Mouse (Mus musculus) heart, postnatal 10 days (tissue): ENCODE measurements around the gene Numa1. TPM values are rescaled to one million over a fixed set of nuclear protein-coding genes. Genes with fewer than 3 reads are reported as not detected.
"Not testable (repeated sequence)": the region's sequence is repeated elsewhere in the genome, so short reads cannot be mapped to it uniquely, and the experiment has no call there.

ENCODE experiments used
- DNase-seq, 2 experiments: peaks; one replicate each; pipeline ENCODE4 v3.0.0; 2021
- intact Hi-C: fragments of 180-260 bp; cut with DNase I; formaldehyde crosslinking; loops from one replicate; pipeline ENCODE4 v1.15.1; 2025
- total RNA-seq, 2 experiments: library from RNA; stranded (reverse); gene quantifications; 2 replicates each; pipeline ENCODE4 v1.2.3; 2021

Gene Numa1
- total RNA-seq, 2 experiments from 2014 or later: 97.4 to 113 TPM

DNA sequence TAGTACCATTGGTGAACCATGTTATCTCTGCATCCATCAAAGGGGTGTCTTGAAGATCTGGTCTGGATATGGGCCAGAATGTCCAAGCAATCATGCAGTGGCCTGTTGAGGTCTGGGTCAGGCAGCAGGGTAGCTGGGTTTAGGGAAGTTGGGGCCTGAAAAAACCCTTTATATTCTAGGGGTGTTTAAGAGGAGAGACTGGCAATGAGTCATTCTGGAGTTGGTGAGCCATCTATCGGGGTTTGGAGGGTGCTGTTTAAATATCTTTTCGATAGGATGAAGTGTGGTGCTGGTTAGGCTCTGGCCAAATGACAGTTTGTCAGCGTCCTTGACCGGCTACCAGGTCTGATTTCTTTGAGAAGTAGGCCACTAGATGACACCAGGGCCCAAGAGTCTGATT is 2.0 kb downstream of the Numa1 start:
- intact Hi-C loops: loop anchor here (2.0 kb wide), 1 partner anchor 33 kb away; no protein-coding TSS in a partner anchor
- no peak for DNase-seq

GRCm38 (mm10) chr7:101936996-101937395 is 3.1 kb downstream of the Numa1 start:
- intact Hi-C loops: no loop called here
- DNase-seq: no peak

DNA sequence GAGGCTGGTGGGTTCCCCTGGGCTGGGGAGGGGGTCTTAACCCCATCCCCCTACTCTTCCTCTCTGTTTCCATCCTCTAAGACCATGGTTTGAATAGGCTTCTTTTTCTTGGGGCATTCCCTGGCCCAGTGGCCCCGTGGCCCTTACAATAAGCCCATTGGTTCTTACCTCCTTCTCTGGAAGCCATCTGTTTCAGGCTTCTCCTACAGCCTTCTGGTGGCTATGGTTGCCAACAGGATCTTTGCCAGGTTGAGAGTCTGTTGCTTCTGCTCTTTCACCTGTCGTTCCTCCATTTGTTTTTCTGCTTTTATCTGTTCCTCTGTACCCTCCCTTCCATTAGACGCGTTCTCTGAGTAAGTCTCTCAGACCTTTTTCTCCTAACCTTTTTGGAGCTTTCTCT is 3.7 kb downstream of the Numa1 start:
- DNase-seq: no peak
- intact Hi-C loops: no loop called here

DNA sequence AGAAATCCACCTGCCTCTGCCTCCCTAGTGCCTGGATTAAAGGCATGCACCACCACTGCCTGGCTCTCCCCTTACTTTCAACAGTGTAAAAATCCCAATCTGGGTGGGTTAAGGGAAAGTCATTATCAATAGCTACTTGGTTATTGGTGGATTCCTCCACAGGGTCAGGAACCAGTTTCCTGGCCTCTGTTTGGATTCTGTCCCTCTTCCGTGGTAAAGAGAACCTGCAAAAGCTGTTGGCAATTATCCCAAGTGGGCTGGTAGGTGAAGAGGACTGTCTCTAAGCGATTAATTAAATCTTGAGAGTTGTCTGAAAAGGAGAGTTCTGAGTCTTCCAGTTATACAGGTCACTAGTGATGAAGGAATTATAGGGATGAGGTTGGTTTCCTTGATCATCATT is 4.4 kb downstream of the Numa1 start:
- DNase-seq: no peak
- intact Hi-C loops: no loop called here

GRCm38 (mm10) chr7:101939758-101940157 is 5.8 kb downstream of the Numa1 start:
- intact Hi-C loops: no loop called here
- DNase-seq: no peak

DNA sequence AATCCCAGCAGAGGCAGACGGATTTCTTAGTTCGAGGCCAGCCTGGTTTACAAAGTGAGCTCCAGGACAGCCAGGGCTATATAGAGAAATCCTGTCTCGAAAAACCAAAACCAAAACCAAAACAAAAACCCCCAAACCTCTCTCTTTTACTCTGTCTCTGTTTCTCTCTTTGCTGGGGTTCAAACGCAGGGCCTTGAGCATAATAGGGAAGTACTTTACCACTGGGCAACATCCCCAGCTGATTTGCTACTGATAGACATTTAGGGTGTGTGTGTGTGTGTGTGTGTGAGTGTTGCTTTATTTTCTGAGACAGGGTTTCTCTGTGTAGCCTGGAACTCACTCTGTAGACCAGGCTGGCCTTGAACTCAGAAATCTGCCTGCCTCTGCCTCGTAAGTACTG is 15.1 kb downstream of the Numa1 start:
- intact Hi-C loops, DNase-seq: not testable (repeated sequence)

- intact Hi-C loops: no loop called here
- peak; percentile 29 to 32 for DNase-seq
Observed at GRCm38 (mm10) chr7:101951648-101952047, 17.7 kb downstream of the Numa1 start.

DNA sequence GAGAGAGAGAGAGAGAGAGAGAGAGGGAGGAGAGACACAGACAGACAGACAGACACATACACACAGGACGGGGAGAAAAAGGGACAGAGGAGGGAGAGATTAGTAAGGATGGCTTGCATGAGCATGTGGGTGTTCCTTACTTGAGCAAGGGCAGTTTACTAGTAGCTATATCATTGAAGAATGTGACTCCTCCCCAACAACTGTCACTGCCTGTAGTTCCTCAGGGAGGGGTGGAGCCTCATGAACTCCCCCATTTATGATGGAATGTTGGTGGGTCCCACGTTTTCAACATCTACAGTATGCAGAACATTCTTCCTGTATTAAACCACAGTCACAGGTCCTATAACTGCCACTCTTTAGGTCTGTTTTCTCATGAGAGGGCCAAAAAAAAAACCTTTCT is 18.2 kb downstream of the Numa1 start:
- no peak for DNase-seq
- intact Hi-C loops: no loop called here

GRCm38 (mm10) chr7:101954163-101954562 is 20.3 kb downstream of the Numa1 start:
- intact Hi-C loops: no loop called here
- no peak for DNase-seq

DNA sequence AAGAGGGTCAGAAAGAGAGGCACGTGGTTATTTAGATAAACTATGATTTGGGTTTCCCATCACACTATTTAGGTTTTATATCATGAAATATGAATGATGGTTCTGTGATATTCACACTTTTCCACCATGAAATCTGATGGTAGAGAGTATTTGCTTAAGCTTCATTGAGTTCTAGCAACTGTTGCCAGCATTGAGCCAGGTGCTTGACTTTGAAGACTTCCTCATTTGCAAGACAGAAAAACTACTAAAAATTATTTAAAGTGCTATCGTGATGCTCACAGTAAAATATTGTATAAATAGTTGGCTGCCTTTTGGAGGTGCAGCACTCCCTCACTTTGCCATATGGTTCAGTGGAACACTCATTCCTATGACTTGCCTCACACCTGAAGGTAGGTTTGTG is 21.4 kb downstream of the Numa1 start:
- intact Hi-C loops: no loop called here
- no peak for DNase-seq

GRCm38 (mm10) chr7:101955862-101956261 is 22.0 kb downstream of the Numa1 start:
- no peak for DNase-seq
- intact Hi-C loops: no loop called here

GRCm38 (mm10) chr7:101956481-101956880 is 22.6 kb downstream of the Numa1 start:
- intact Hi-C loops: no loop called here
- no peak for DNase-seq

- intact Hi-C loops: no loop called here
- DNase-seq: no peak
Observed at GRCm38 (mm10) chr7:101956911-101957310, 23.0 kb downstream of the Numa1 start.

DNA sequence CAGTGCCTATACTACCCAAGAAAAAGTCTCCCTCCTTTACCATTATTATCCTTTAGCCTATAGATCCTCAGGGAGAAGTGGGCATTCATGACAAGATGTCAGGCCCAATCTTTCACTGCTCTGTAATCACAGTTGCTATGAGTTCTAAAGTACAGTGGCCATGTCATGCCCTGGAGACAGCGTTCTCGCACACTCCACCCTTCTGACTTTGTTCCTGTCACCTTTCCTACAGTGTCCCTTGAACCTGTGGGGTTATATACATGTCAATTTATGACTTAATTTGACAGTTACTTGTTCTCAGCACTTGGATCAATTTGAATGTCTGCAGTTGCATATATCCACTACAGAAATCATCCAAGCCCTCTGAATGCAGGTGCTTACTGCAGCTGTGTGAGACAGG is 28.9 kb downstream of the Numa1 start:
- intact Hi-C loops: no loop called here
- DNase-seq: no peak

DNA sequence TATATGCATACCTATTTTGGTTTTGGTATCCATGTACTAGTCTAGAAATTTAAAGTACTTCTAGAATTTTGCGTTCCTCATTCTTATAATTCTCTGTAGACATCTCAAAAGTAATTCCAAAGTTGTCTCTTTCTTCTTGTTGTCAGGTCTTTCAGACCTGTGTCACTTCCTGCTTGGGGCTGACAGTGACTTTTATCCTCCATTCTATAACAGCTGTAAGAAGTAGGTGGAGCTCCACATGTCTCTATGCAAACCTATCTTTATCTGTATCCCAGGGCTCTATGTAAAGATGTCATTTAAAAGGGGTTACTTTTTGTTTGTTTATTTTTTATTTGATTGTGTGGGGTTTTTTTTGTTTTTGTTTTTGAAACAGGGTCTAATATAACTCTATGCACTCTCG is 29.7 kb downstream of the Numa1 start:
- intact Hi-C loops: no loop called here
- DNase-seq: no peak

- intact Hi-C loops: no loop called here
Observed at GRCm38 (mm10) chr7:101964551-101964950, 30.6 kb downstream of the Numa1 start.

DNA sequence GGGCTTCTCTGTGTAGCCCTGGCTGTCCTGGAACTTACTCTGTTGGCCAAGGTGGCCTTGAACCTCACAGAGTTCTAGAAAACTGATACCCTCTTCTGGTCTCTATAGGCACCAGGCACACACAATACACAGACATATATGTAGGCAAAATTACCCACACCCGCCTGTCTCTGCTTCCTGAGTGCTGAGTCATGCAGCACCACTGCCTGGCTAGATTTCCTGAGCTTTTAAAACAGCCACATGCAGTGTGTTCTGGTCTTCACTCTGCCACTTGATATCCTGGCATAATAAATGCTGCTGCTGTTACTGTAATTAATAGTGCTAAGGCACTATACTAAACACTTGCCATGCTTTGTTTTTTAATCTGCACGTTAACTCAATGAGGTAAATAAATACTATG is 31.7 kb downstream of the Numa1 start:
- intact Hi-C loops: no loop called here
- no peak for DNase-seq

More at GRCm38 (mm10) chr7:101964551-101964950, 30.6 kb downstream of the Numa1 start:
- DNase-seq: no peak

DNA sequence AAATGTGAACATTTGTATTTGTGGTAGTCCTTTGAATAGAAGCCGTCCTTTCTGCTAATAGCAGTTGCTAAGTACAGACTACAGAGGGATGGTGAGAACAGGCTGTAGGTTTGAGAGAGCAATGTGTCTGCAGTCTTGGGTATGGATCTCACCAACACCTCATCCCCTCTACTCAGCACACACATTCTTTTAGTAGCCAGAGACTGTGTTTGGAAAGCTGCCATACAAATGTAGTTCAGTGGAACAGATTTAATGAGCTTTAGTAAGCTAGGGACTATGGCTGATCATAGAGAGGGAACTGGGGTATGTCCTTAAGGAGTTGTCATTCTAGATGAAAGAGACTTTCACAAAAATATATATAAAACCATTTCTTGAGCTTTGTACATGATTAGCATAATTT is 33.3 kb downstream of the Numa1 start:
- intact Hi-C loops: no loop called here
- no peak for DNase-seq

GRCm38 (mm10) chr7:101968751-101969150 is 34.8 kb downstream of the Numa1 start:
- DNase-seq: no peak
- intact Hi-C loops: loop anchor here (2.0 kb wide), 1 partner anchor 34 kb away; the partner anchor contains the start of gene Numa1

GRCm38 (mm10) chr7:101969694-101970428 is 36.0 kb downstream of the Numa1 start:
- intact Hi-C loops: loop anchor here (2.0 to 5.0 kb wide), 2 partner anchors 35 to 63 kb away; partner anchors contain the start of genes Lamtor1, Numa1 and Tomt
- peak; percentile 86 to 92 for DNase-seq

DNA sequence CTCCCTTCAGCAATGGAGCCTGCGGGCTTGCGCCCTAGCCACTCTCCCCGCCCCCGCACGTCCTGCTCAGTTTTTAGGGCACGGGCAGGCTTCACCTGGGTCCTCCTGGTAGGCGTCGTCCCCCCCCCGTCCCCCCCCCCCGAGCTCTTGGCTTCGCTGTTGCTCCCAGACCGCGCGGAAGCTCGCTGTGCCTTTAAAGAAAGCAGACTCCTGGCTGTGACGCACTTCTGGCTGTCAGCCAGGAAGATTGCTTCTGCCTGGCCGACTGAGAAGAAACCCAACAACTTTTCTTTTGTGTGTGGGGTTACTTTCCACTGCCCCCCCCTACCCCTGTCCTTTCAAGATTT is 36.5 kb downstream of the Numa1 start:
- intact Hi-C loops: loop anchor here (5.0 kb wide), 1 partner anchor 63 kb away; the partner anchor contains the start of genes Lamtor1 and Tomt
- peak; percentile 93 to 95 for DNase-seq

DNA sequence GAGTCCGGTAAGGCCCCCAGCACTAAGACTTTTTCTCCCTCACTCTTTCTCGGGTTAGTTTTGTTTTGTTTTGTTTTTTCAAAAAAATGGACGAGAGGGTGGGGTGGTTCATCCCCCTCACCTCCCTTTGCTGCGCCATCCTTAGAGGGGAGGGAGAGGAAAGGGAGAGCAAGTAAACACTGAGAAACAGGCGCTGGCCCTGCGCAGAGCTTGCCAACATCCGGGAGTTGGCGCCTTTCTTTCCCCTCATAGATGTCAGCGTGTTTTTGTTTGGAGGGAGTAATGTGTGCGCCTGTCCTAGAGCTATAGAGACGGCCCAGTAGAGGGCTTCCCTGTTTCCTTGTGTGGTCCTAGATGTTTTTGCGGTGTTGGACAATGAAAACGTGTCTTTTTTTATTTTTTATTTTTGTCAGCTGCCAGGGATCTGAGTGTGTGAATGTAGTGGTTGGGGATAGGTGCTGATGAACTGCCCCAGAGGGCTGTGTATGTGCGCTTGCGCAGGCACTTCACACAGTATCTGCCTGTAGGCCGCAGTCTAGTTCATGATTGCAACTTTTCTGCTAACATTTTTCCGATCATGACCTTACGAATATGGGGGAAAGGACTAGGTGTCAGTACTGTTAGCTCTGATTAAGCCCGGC is 37.0 kb downstream of the Numa1 start:
- intact Hi-C loops: loop anchor here (5.0 kb wide), 1 partner anchor 64 kb away; the partner anchor contains the start of genes Lamtor1 and Tomt
- DNase-seq: peak; percentile 87 to 89
